Mouse (Mus musculus): Measurements from ENCODE around the gene 4930578C19Rik. TPM values are rescaled to one million over a fixed set of nuclear protein-coding genes. Genes with fewer than 3 reads are reported as not detected.
"Not testable (repeated sequence)": the region's sequence is repeated elsewhere in the genome, so short reads cannot be mapped to it uniquely, and the experiment has no call there.

The 4930578C19Rik gene
- polyA plus RNA-seq, 1 experiment from 2014 or later = 1.4 TPM

DNA sequence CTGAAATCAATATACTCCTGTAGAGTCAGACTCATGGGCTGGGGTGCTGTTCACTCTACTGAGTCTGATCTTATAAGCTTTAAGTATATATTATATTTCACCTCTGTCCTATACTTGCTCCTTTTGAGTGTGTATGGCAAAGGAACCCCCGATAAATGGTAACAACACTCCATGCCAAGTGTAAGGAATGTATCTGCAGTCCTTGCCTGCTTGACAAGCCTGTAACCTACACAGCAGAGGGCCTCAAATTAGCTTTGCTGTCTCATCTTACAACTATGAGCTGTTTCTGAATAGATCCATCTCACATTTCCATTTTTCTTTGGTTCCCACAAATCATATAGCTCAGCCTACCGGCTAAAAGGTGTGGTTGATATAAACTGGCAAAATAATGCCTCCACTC, 46.6 kb downstream of the 4930578C19Rik start:
- no peak for ATAC-seq (ENCODE audit: insufficient number of reproducible peaks, insufficient read depth, low FRiP score, low read depth)
- WGBS = 83% methylated on average over 2 of the region's 2 CpGs
- no peak overlapping the region for H3K4me2 ChIP-seq (replicated peaks; ENCODE audit: low read depth, low read length)
- H3K36me3 ChIP-seq (ENCODE audit: control insufficient read depth, insufficient read depth, low read length) = no peaks in the 10 kb centered on the region
- no peaks in the 10 kb centered on the region for H3K4me1 ChIP-seq (ENCODE audit: control insufficient read depth, insufficient read depth, low read length)
- no peak overlapping the region for H3K9ac ChIP-seq (replicated peaks; ENCODE audit: low read depth, low read length)
- H3K9me3 ChIP-seq (ENCODE audit: control insufficient read depth, low read depth, low read length) = no peaks in the 10 kb centered on the region
- no peaks in the 10 kb centered on the region for H3K27me3 ChIP-seq (ENCODE audit: control insufficient read depth, insufficient read depth, low read length)
- no peak overlapping the region for H3K4me3 ChIP-seq (ENCODE audit: low read depth, low read length)
- no peak overlapping the region for H3K27ac ChIP-seq (ENCODE audit: low read length)

DNA sequence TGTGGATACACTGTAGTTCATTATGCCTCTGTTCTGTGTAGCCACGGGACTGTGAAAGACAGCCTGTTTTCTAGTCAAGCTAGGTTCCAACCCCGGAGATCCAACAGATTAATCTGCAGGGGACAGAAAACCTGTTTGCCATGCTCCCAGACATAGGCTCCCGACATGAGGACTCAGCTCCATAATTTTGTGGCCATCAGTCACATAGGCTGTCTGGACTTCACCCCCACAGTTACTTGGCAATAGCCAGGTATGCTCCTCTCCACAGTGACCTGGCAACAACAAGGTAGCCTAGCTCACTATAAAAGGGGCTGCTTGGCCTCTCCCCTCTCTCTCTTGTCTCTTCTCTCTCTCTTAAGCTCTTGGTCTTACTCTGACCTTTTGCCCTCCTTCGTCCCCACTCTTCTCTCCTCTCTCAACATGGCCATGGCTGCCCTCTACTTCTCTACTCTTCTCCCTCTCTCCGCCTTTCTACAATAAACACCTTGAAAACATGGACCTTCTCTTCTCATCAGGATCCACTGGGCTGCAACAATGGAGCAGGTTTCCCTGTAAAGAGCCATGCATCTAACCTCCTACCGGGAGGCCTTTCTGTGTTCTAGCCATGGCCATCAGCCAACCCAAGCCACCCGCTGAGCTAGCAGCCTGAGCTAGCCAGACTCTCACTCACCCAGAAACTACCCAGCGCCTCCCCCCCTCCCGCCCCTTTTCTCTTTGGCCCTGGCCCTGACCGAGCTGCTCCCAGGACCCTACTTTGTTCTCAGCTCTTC, 49.9 kb downstream of the 4930578C19Rik start:
- H3K9me3 ChIP-seq (ENCODE audit: control insufficient read depth, low read depth, low read length) = no peaks in the 10 kb centered on the region
- H3K4me3 ChIP-seq (ENCODE audit: low read depth, low read length) = no peak overlapping the region
- H3K4me1 ChIP-seq (ENCODE audit: control insufficient read depth, insufficient read depth, low read length) = no peaks in the 10 kb centered on the region
- H3K27me3 ChIP-seq (ENCODE audit: control insufficient read depth, insufficient read depth, low read length) = no peaks in the 10 kb centered on the region
- H3K27ac ChIP-seq (ENCODE audit: low read length) = no peak overlapping the region
- ATAC-seq (ENCODE audit: insufficient number of reproducible peaks, insufficient read depth, low FRiP score, low read depth) = no peak
- WGBS = 86% methylated on average over 10 of the region's 10 CpGs
- no peaks in the 10 kb centered on the region for H3K36me3 ChIP-seq (ENCODE audit: control insufficient read depth, insufficient read depth, low read length)
- no peak overlapping the region for H3K9ac ChIP-seq (replicated peaks; ENCODE audit: low read depth, low read length)
- H3K4me2 ChIP-seq (replicated peaks; ENCODE audit: low read depth, low read length) = no peak overlapping the region

DNA sequence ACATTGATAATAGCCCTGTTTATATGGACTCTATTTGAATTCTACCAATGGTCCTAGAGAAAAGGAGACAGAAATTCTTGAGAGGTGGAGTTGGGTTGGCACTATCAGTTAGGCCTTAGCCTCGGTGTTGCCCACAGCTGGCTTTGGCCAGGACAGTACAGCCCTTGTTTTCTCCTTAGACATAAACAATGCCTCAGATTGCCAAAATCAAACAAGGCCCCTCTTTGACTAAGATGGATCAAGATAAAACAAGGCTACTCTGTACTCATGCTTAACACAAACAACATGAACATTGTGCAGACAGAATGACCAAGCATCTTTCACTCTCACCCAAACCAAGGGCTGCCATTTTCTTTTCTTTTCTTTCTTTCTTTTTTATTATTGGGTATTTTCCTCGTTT, 51.6 kb downstream of the 4930578C19Rik start:
- Histone ChIP-seq H3K4me2 (replicated peaks; ENCODE audit: low read depth, low read length) (no peak overlapping the region), H3K27me3 (ENCODE audit: control insufficient read depth, insufficient read depth, low read length) (no peaks in the 10 kb centered on the region), H3K9me3 (ENCODE audit: control insufficient read depth, low read depth, low read length) (no peaks in the 10 kb centered on the region), H3K27ac (ENCODE audit: low read length) (no peak overlapping the region), H3K9ac (replicated peaks; ENCODE audit: low read depth, low read length) (no peak overlapping the region), H3K4me3 (ENCODE audit: low read depth, low read length) (no peak overlapping the region), H3K4me1 (ENCODE audit: control insufficient read depth, insufficient read depth, low read length) (no peaks in the 10 kb centered on the region), H3K36me3 (ENCODE audit: control insufficient read depth, insufficient read depth, low read length) (no peaks in the 10 kb centered on the region)
- no peak for ATAC-seq (ENCODE audit: insufficient number of reproducible peaks, insufficient read depth, low FRiP score, low read depth)
- 66% methylated on average over 2 of the region's 2 CpGs for WGBS

DNA sequence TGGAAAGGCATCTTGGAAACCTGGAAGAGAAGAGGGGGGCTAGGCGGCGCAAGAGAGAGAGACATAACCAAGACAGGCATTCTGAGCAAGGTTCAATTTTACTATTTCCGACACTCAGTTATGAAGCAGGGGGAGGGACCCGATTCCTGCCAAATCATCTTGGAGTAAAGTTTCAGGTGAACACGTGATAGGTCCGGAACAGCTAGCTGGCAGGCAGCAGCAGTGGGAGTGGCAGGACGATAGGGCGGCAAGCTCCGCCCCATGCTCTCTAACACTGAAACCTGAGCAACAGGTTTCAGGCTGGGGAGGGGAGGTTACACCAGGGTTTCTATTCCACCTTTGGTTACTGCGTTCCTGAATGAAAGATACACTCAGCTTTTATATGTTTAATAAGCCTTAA, 58.9 kb downstream of the 4930578C19Rik start:
- Histone ChIP-seq H3K4me1 (ENCODE audit: control insufficient read depth, insufficient read depth, low read length) (no peaks in the 10 kb centered on the region), H3K9ac (replicated peaks; ENCODE audit: low read depth, low read length) (no peak overlapping the region), H3K36me3 (ENCODE audit: control insufficient read depth, insufficient read depth, low read length) (no peaks in the 10 kb centered on the region)

DNA sequence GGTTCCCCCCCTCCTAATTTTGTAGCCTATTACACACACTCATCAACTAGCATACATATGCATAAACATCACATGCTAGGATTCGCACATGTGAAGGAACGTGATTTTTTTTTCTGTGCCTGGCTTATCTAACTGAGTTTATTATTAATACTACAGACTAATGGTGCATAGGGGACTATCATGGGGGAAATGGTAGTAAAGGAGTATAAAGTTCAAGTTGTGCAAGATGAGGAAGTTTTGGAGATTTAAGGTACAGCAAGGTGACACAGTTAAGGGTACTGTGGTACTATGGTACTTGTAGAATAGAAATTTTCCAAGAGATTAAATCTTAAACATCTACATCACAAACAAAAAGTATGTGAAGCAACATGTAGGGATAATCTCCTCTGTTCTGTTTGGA, 64.5 kb downstream of the 4930578C19Rik start:
- WGBS = 85% methylated on average over 2 of the region's 2 CpGs
- ATAC-seq (ENCODE audit: insufficient number of reproducible peaks, insufficient read depth, low FRiP score, low read depth) = no peak
- H3K36me3 ChIP-seq (ENCODE audit: control insufficient read depth, insufficient read depth, low read length) = no peaks in the 10 kb centered on the region

More for the DNA sequence above, 58.9 kb downstream of the 4930578C19Rik start:
- Histone ChIP-seq H3K4me3 (ENCODE audit: low read depth, low read length) (no peak overlapping the region), H3K4me2 (replicated peaks; ENCODE audit: low read depth, low read length) (no peak overlapping the region), H3K27ac (ENCODE audit: low read length) (no peak overlapping the region), H3K9me3 (ENCODE audit: control insufficient read depth, low read depth, low read length) (no peaks in the 10 kb centered on the region), H3K27me3 (ENCODE audit: control insufficient read depth, insufficient read depth, low read length) (no peaks in the 10 kb centered on the region)
- WGBS = 47% methylated on average over 10 of the region's 10 CpGs
- no peak for ATAC-seq (ENCODE audit: insufficient number of reproducible peaks, insufficient read depth, low FRiP score, low read depth)

DNA sequence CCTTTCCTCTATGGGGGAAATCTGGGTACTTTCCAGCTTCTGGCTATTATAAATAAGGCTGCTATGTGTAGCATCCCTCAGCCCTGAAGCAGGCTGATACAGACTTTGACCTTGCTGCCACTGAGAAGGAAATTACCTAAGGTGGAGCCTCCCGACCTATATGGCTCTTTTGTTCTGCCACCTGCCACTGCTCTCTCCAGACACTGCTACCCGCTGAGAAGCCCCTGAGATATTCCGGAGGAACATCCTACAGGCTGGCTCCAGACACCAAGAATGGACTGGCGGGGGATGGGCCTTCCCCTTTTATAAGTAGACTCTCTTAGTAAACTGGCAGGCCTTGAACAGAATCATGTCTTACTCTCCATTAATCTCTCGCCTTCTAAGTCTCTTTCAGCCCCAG, 77.0 kb downstream of the 4930578C19Rik start:
- H3K4me2 ChIP-seq (replicated peaks; ENCODE audit: low read depth, low read length); H3K4me1 ChIP-seq (ENCODE audit: control insufficient read depth, insufficient read depth, low read length); ATAC-seq (ENCODE audit: insufficient number of reproducible peaks, insufficient read depth, low FRiP score, low read depth); H3K36me3 ChIP-seq (ENCODE audit: control insufficient read depth, insufficient read depth, low read length); H3K9me3 ChIP-seq (ENCODE audit: control insufficient read depth, low read depth, low read length); H3K9ac ChIP-seq (replicated peaks; ENCODE audit: low read depth, low read length); H3K4me3 ChIP-seq (ENCODE audit: low read depth, low read length); H3K27ac ChIP-seq (ENCODE audit: low read length); H3K27me3 ChIP-seq (ENCODE audit: control insufficient read depth, insufficient read depth, low read length): not testable (repeated sequence)
- WGBS = 91% methylated on average over 5 of the region's 5 CpGs

More for the DNA sequence above, 64.5 kb downstream of the 4930578C19Rik start:
- H3K4me1 ChIP-seq (ENCODE audit: control insufficient read depth, insufficient read depth, low read length) = no peaks in the 10 kb centered on the region
- no peaks in the 10 kb centered on the region for H3K27me3 ChIP-seq (ENCODE audit: control insufficient read depth, insufficient read depth, low read length)
- H3K9me3 ChIP-seq (ENCODE audit: control insufficient read depth, low read depth, low read length) = no peaks in the 10 kb centered on the region
- no peak overlapping the region for H3K9ac ChIP-seq (replicated peaks; ENCODE audit: low read depth, low read length)
- no peak overlapping the region for H3K4me2 ChIP-seq (replicated peaks; ENCODE audit: low read depth, low read length)
- no peak overlapping the region for H3K27ac ChIP-seq (ENCODE audit: low read length)
- H3K4me3 ChIP-seq (ENCODE audit: low read depth, low read length) = no peak overlapping the region
